Mouse (Mus musculus) T-cell, adult 2 months (primary cell): Measurements from ENCODE around the gene Ltbp2.

Experiments used
- DNase-seq: peaks from one replicate; pipeline ENCODE4 v3.0.0; 2022; ENCODE audit warnings: low spot score

Ltbp2 gene

GRCm38 (mm10) chr12:84880091-84880490, 3.8 kb upstream of the Ltbp2 start:
- no peak for DNase-seq

GRCm38 (mm10) chr12:84875761-84876480, 411 bp downstream of the Ltbp2 start:
- no peak for DNase-seq

DNA sequence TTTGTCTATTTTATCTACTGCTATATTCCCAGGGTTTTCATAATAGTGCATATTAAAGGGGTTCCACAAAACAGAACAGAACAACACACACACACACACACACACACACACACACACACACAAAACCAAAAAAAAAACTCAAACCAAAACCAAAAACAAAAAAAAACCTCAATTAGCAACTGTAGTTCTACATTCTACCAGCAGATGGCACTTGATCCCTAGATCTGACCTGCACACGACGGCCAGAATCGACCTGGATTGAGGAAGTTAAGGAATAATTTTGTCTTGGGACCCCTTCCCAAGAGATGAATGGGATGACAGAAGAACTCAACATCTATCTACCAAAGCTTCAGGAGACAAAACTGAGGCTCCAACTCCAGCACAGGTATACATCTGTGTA, 2.9 kb downstream of the Ltbp2 start:
- no peak for DNase-seq

DNA sequence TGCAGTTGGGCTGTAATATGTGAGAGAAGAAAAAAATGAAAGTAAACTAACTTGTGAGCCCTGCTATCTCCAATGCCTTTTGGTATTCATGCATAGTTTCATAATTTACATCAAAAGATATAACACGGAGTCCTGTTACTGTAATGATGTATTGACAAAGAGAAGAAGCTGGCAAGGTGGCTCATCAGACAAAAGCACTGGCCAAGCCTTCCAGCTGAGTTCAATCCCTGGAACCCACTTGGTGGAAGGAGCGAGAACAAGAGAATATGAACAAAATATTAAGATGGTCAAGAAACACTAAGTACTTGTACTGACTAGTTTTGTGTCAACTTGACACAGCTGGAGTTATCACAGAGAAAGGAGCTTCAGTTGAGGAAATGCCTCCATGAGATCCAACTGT, 4.0 kb downstream of the Ltbp2 start:
- no peak for DNase-seq

- no peak for DNase-seq
Observed at GRCm38 (mm10) chr12:84865431-84865830, 10.9 kb downstream of the Ltbp2 start.

DNA sequence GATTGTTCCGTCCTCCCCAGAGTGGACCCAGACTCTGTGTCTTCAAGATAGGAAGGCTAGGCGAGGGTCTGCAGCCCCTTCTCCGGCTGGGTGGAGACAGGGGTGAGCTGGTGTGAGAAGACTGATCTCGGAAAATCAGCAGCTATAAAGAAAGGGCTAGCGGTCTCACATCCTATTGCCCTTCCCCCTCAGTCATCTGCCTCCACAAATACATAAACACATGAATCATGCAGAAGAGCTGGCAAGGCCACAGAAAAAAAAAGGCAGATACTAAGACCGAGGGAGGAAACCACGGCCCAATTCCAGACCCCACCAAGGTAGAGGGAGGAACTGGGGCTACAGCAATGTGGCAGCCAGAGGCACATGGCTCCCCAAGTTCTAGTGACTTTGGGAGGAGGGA, 11.5 kb downstream of the Ltbp2 start:
- DNase-seq, result no peak

GRCm38 (mm10) chr12:84863196-84863595, 13.1 kb downstream of the Ltbp2 start:
- DNase-seq, result no peak

- DNase-seq, result no peak
Observed at GRCm38 (mm10) chr12:84862136-84862910, 14.0 kb downstream of the Ltbp2 start.

DNA sequence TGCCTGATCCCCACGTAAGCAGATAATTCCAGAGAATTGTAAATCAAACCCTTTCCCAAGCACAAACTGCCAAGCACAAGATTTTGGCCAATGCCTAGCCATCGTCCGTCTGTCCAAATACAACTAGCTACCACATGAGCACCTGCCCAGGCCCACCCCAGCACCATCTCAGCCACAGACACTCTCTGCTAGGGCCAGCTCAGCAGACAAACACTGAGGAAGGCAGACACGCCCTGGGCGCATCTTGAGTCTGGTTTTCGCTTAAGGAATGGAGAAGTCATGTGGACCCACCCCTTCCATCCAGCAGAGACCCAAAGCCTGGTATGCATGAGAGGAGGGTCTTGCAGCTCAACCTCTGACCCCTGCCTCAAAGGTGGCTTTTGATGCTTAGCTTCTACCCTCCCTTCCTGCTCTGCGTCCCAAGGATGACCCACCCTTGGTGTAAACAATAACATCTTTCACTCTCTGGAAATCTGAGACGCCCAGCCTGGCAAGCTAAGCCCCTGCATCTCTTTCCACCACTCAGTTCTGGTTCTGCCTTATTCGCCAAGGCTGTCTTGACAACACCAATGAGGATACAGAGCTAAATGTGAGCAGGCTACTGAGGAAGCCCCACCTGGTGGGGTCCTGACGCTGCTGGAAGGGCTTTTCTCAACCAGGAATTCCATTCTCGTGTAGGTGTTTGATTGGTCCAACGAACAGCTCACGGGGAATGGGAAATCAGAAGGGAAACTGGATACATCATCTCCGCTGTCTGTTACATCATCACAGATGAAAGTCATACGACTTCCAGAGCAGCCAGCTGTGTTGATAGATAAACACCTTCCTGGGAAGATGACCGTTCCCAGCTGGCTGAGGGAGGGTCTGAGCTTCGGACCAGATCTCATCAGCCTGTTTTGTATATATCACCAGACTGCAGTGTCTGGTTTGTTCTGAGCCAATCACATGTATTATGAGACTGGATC, 17.9 kb downstream of the Ltbp2 start:
- DNase-seq, result no peak

- DNase-seq, result no peak
Observed at GRCm38 (mm10) chr12:84857706-84858105, 18.6 kb downstream of the Ltbp2 start.

DNA sequence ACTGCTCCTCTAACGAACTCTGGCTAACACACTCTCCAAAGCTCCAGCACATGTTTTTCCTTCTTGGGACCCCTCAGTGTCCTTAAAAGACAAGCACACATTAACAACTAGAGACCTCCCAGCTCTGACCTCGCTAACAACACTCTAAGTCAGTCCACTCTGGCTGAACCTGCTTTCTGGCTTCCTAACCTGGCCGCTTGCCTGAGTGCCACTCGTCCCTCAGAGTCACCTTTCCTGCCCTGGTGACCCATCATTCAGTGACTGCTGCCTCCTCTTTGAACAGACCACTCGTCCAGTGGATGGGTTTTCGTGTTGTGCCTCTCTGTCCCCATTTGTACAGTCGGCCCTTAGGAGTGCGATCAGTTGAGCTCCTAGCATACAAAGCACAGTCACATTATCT, 19.8 kb downstream of the Ltbp2 start:
- no peak for DNase-seq

- DNase-seq, result no peak
Observed at GRCm38 (mm10) chr12:84855084-84855625, 21.2 kb downstream of the Ltbp2 start.

GRCm38 (mm10) chr12:84854392-84855033, 21.8 kb downstream of the Ltbp2 start:
- DNase-seq, result no peak

DNA sequence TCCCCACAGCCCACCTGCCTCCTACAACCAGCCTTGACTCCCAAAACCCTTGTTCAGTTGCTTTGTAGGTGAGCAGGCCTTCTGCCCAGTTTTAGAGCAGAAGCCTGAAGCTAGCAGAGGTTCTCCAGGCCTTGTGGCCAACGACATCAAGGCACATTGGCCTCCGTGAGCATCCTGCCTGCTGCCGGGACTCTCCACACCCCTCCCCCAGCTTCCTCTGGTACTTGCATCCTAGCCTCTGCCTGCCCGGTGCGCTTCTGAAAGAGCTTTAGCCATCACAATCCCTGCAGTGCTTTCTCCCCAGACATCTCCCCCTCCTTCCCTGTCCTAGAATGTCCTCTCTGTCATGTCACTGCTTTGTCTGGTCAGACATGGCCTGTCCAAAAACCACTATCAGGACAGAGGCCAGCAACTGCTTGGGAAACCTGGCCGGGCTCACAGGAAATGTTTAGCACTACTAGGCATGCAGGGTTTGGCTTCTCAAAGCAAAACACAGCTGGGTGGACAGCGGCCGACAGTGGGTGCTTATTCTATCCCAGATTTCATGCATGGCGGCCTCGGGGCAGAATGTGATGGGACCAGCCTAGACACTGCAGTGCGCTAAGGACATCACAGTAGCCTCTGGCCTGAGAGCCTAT, 24.8 kb downstream of the Ltbp2 start:
- no peak for DNase-seq

DNA sequence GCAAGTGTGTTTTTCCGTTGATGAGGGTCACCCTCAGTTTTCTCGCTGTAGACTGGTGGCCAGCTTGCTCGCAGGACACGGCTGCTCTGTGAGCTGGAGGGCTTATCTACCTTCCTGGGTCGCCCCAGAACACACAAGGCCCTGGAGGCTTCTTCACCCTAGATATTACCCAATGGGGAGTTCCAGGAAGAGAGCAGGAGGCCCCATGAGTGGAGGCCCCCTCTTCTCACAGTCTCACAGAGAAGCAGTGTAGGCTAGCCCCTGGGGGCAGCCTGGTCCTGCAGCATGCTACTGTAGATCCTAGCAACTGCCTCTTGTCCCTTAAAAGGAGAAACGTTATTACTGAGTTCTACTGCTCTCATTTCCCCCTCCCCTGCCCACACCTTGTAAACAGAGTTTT, 28.4 kb downstream of the Ltbp2 start:
- DNase-seq, result no peak

DNA sequence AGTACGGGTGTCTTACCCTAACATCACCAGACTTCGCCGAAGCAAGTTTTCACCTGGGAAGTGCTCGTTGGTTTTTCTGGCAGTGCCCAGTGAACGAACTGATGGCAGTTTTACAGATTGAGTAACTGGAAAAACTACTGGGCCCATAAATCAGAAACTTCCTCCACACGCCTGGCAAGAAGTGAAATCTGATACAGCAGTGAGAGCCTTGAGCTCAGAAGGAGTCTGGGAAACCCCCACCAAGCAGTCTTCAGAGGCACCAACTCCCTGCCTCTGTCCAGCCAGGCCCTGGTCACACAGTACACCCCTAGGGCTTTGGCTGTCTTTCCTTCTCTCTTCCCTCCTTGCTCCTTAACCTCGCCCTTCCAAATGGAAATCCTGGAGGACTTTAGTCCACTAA, 28.9 kb downstream of the Ltbp2 start:
- DNase-seq, result no peak

- DNase-seq, result no peak
Observed at GRCm38 (mm10) chr12:84846594-84847014, 29.7 kb downstream of the Ltbp2 start.

DNA sequence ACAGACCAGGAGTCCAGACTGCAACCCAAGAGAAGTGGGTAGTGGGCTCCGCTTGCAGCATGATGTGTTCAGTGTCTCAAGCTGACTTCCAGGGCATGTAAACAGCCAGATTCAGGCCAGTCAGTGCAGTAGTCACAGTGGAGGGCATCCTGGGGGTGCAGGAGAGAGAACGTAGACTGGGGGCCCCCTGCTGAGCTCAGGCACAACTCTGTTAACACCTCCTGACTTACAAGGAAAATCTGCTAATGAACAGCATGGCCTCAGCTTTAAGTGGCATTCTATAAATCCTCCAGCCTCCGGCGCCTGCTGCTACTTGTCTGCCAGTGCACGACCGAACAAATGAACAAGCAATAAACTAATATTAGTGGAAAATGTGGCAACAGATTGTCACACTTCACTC, 33.6 kb downstream of the Ltbp2 start:
- DNase-seq, result no peak

DNA sequence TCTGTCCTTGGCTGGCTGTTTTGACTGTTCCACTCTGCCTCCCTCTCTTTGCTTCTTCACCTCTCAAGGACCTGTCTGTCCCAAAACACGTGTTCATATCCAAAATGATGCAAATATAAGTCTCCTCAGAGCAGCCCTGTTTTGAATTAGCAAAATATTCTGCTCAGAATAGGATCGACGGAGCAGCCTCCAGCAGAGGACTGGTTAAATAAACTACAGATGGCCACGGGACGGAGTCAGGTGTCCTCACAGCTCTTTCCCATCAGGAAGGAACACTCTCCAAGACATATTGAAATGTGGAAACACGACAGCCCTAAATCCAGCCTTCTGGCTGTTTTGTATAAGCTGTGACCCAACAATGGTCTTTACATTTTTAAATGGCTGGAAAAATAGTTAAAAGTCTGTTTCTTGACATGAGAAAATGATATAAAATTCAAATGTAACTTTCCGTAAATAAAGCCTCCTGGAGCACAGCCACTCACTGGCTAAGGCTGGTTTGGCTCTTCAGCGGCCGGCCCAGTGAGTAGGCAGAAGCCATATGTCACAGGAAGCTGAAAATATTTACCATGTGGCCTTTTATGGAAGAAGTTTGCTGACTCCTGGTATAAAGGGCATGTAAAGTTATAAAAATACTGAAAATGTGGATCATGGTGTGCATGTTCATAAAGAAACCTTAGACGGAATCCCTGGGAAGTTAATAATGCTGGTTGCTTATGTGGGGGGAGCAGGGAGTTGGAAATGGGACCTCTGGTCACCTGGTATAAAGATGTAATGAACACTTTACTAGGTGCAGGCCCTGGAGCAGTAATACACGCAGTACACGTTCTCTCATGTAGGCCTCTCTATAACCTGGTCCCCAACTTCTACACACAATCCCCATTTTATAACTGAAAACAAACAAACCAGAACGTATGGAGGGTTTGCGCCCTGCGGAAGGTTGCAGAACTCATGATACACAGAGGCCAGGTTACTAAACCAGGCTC, 34.9 kb downstream of the Ltbp2 start:
- DNase-seq, result no peak

- no peak for DNase-seq
Observed at GRCm38 (mm10) chr12:84840734-84841133, 35.6 kb downstream of the Ltbp2 start.
